Mouse (Mus musculus) hindbrain, embryonic 15.5 days (tissue): ENCODE measurements around the gene St3gal6. TPM values are rescaled to one million over a fixed set of nuclear protein-coding genes. Genes with fewer than 3 reads are reported as not detected.
"Not testable (repeated sequence)": the region's sequence is repeated elsewhere in the genome, so short reads cannot be mapped to it uniquely, and the experiment has no call there.

Source experiments
- ATAC-seq: fragments of 200-750 bp; cut with Nextera tagmentation; 2 replicates; pipeline ENCODE4 v1.8.0; 2017; ENCODE audit warnings: low read depth, moderate number of reproducible peaks, moderate TSS enrichment; ENCODE audit not compliant: low FRiP score
- H3K27ac ChIP-seq: fragments of 300-500 bp; sonication (generic); replicated peaks from 2 replicates; pipeline ENCODE4 v1.5.1; 2015; ENCODE audit warnings: mild to moderate bottlenecking, inconsistent platforms
- H3K27me3 ChIP-seq: fragments of 300-500 bp; sonication (generic); 2 replicates; pipeline ENCODE4 v1.6.1; 2015; ENCODE audit warnings: control low read depth, inconsistent platforms
- H3K36me3 ChIP-seq: fragments of 300-500 bp; sonication (generic); 2 replicates; pipeline ENCODE4 v1.6.1; 2015; ENCODE audit warnings: control low read depth, inconsistent platforms
- H3K4me1 ChIP-seq: fragments of 300-500 bp; sonication (generic); replicated peaks from 2 replicates; pipeline ENCODE4 v1.6.1; 2015; ENCODE audit warnings: control low read depth, inconsistent platforms
- H3K4me2 ChIP-seq: fragments of 300-500 bp; sonication (generic); 2 replicates; pipeline ENCODE4 v1.6.1; 2015; ENCODE audit warnings: moderate library complexity, mild to moderate bottlenecking, inconsistent platforms
- H3K4me3 ChIP-seq: fragments of 300-500 bp; sonication (generic); 2 replicates; pipeline ENCODE4 v1.5.1; 2015; ENCODE audit warnings: mild to moderate bottlenecking, inconsistent platforms
- H3K9ac ChIP-seq: fragments of 300-500 bp; sonication (generic); 2 replicates; pipeline ENCODE4 v1.6.1; 2015; ENCODE audit warnings: inconsistent platforms
- H3K9me3 ChIP-seq: fragments of 300-500 bp; sonication (generic); 2 replicates; pipeline ENCODE4 v1.6.1; 2016; ENCODE audit warnings: control low read depth, inconsistent platforms
- WGBS: fragments of 180-500 bp; shearing (Covaris S2); methylation state at CpG from one replicate; pipeline ENCODE4 v1.1.7; 2015; 5-methylcytosine and 5-hydroxymethylcytosine counted together
- polyA plus RNA-seq: library from polyadenylated mRNA; unstranded; fragments of >200 nt; fragmentation: Nextera tagmentation; extraction: Ambion mirVana; gene quantifications from 2 replicates; pipeline ENCODE4 v1.2.1, GENCODE M21; 2015

Gene St3gal6
- polyA plus RNA-seq, 1 experiment from 2014 or later: 14.2 TPM

DNA sequence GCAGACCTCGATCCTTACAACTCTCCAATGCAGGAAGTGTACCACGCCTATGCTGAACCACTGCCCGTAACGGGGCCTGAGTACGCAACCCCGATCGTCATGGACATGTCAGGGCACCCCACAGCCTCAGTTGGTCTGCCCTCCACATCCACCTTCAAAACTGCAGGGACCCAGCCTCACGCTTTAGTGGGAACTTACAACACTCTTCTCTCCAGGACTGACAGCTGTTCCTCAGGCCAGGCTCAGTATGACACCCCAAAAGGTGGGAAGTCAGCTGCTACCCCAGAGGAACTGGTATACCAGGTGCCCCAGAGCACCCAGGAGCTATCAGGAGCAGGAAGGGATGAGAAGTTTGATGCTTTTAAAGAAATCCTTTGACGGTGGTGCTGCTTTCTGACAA lies 58.6 kb downstream of the St3gal6 start:
- H3K9me3 ChIP-seq: no peaks in the 10 kb centered on the region
- no peaks in the 10 kb centered on the region for H3K4me1 ChIP-seq
- ATAC-seq: no peak
- 95% methylated on average over 9 of the region's 9 CpGs for WGBS
- no peaks in the 10 kb centered on the region for H3K27me3 ChIP-seq
- H3K27ac ChIP-seq: no peak overlapping the region
- H3K4me3 ChIP-seq: no peak overlapping the region
- no peak overlapping the region for H3K9ac ChIP-seq
- no peak overlapping the region for H3K4me2 ChIP-seq
- peaks cover 30% of the 10 kb centered on the region for H3K36me3 ChIP-seq

DNA sequence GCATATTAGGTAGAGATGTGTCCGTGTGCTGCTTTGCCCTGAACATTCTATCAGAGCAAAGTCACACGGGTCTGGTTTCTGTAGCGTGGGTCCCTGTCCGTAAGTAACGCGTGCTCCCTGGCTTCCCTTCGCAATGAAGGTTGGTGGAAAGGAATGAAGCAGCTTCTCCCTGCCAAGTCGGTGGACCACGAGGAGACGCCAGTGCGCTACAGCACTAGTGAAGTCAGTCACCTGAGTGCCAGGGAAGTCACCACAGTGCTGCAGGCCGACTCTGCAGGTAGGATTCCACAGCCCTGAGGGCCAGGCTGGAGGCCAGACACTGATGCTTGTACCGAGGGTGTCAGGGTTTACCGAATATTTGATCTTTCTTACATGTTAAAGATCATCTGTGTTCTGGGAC lies 60.0 kb downstream of the St3gal6 start:
- H3K9ac ChIP-seq: no peak overlapping the region
- no peak overlapping the region for H3K4me2 ChIP-seq
- no peak for ATAC-seq
- H3K4me3 ChIP-seq: no peak overlapping the region
- H3K36me3 ChIP-seq: peaks cover 30% of the 10 kb centered on the region
- H3K4me1 ChIP-seq: no peaks in the 10 kb centered on the region
- H3K27me3 ChIP-seq: no peaks in the 10 kb centered on the region
- no peak overlapping the region for H3K27ac ChIP-seq
- no peaks in the 10 kb centered on the region for H3K9me3 ChIP-seq
- 96% methylated on average over 14 of the region's 14 CpGs for WGBS

DNA sequence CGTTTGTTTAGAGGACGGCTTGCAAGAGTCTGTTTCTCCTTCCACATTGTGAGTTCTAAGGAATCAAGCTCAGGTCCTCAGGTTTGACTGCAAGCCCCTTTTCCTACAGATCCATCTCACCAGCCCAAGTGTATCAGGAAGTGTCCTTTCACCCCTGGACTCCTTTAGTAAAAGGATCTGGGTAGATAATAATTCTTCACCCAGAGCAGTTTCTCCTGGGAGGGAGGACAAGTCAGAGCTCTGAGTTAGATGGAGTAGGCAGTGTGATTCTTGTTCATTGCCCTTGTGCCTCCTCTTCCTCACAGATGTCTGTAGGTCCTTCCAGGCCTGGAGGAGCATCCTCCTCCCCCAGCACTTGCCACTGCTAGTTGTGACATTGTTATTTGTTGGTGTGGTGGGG lies 61.5 kb downstream of the St3gal6 start:
- no peaks in the 10 kb centered on the region for H3K4me1 ChIP-seq
- H3K4me2 ChIP-seq: no peak overlapping the region
- ATAC-seq: no peak
- 94% methylated on average over 2 of the region's 2 CpGs for WGBS
- H3K9ac ChIP-seq: no peak overlapping the region
- H3K27ac ChIP-seq: no peak overlapping the region
- H3K9me3 ChIP-seq: no peaks in the 10 kb centered on the region
- no peaks in the 10 kb centered on the region for H3K27me3 ChIP-seq
- H3K4me3 ChIP-seq: no peak overlapping the region
- H3K36me3 ChIP-seq: peaks cover 29% of the 10 kb centered on the region

DNA sequence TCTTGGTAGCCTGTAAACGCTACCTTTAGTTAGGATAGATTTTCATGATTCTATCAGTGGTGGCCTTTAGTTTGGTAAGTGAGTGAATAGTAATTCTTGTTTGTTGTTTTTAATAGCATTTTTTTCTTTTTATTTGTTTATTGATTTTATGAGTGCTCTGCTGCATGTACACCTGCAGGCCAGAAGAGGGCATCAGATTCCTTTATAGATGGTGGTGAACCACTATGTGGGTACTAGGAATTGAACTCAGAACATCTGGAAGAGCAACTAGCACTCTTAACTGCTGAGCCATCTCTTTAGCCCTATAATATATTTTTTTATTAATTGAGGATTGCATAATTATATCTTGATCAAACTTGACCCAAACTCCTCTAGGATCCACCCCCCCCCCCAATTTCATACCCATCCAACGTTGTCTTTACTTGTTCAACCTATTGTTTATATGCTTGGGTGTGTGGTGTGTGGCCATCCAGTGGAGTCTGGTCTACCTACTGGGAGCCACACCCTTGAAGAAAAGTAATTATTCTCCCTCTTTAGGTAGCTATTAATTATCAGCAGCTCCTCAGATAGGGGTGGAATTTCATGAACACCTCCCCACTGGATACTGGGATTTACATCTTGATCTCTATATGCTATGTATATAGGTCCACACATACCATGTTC lies 62.1 kb downstream of the St3gal6 start:
- Histone ChIP-seq H3K27ac (no peak overlapping the region), H3K4me3 (no peak overlapping the region), H3K27me3 (no peaks in the 10 kb centered on the region), H3K4me2 (no peak overlapping the region), H3K9me3 (no peaks in the 10 kb centered on the region), H3K36me3 (peaks cover 29% of the 10 kb centered on the region; the same call in 1 of the 2 replicates), H3K4me1 (no peaks in the 10 kb centered on the region), H3K9ac (no peak overlapping the region)
- WGBS: 95% methylated on average over 2 of the region's 2 CpGs
- no peak for ATAC-seq

DNA sequence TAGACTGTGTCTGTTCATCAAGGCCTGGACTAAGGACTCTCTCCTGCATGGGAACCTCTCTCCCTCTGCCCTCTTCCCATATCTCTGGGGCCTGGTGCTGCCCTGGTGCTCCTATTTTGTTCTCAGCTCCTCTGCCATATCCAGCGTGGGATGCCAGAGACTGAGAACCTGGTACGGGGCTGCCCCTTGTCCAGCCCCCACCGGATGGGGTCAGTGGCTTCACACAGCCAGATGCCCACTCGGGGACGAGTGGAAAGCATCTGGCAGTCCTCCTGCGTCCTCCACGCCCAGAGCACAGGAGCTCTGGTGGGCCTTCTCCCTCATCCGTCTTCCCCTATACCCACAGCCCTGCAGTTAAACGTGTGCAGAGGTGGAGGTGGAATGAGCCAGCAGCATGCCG lies 63.7 kb downstream of the St3gal6 start:
- H3K9ac ChIP-seq: no peak overlapping the region
- WGBS: 91% methylated on average over 10 of the region's 10 CpGs
- no peaks in the 10 kb centered on the region for H3K27me3 ChIP-seq
- H3K36me3 ChIP-seq: peaks cover 30% of the 10 kb centered on the region; the same call in 1 of the 2 replicates
- no peak overlapping the region for H3K4me3 ChIP-seq
- no peak overlapping the region for H3K4me2 ChIP-seq
- no peaks in the 10 kb centered on the region for H3K9me3 ChIP-seq
- ATAC-seq: no peak
- H3K4me1 ChIP-seq: no peaks in the 10 kb centered on the region
- H3K27ac ChIP-seq: no peak overlapping the region

DNA sequence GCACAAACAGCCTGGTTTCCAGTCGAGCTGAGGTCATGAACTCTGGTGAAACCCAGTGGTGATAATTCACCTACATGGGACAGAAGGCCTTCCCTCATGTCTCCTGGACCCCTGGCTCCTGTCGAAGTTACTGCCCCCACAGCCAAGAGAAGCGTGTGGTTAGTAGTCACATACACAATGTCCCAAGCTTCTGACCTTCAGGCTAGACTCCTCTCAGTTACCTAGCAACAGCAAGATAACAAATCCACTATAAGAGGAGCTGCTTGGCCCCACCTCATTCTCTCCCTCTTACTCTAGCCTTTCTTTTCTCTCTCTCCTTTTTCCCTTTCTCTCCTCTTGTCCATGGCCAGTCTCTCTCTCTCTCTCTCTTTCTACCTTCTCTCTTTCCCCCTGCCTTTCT lies 64.1 kb downstream of the St3gal6 start:
- H3K4me1 ChIP-seq, H3K27ac ChIP-seq, H3K9me3 ChIP-seq, H3K9ac ChIP-seq, ATAC-seq, H3K27me3 ChIP-seq, H3K4me3 ChIP-seq, H3K4me2 ChIP-seq: not testable (repeated sequence)
- peaks cover 26% of the 10 kb centered on the region; the same call in 1 of the 2 replicates for H3K36me3 ChIP-seq
- 48% methylated on average over 3 of the region's 3 CpGs for WGBS

DNA sequence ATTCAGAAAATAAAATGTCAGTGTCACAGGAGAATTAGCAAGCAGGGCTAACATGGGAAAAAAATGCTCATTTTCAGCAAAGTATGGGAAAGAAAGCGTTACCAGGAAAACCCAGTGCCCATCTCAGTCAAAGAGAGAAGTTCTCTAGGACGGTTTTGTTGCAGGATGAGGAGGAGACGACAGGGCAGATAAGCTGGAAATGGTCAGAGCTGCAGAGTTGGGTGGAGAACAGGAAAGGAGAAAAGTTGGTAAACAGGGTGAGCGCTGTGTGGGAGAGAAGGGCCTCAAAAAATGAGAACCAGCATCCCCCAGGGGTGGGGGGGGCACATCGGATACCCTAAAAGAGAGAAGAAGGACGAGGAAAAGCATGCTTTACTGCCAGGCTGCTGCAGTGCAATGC lies 67.1 kb downstream of the St3gal6 start:
- 93% methylated on average over 6 of the region's 6 CpGs for WGBS
- Histone ChIP-seq H3K27me3 (no peaks in the 10 kb centered on the region), H3K36me3 (peaks cover 9% of the 10 kb centered on the region; the same call in 1 of the 2 replicates), H3K4me1 (no peaks in the 10 kb centered on the region), H3K27ac (no peak overlapping the region), H3K9ac (no peak overlapping the region), H3K4me3 (no peak overlapping the region), H3K9me3 (no peaks in the 10 kb centered on the region), H3K4me2 (no peak overlapping the region)
- no peak for ATAC-seq

DNA sequence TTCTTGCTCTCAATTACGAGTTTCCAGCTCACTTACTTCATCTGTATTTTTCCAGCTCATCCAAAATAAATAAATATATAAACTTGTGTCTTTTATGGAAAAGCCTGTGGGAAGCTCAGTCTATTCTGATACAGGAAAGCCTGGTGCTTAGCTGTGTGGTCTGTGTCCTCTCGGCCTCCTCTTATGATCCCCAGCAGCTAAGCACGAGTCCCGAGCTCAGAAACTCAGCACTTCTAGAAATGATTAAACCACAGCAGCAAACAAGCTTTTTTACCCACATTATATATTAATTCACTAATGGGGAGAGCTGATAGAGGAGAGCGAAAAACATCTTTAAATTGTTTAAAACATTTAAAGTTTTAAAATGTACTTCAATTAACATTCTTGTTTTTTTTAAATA lies 67.6 kb downstream of the St3gal6 start:
- H3K27ac ChIP-seq: no peak overlapping the region
- ATAC-seq: no peak
- no peak overlapping the region for H3K9ac ChIP-seq
- H3K36me3 ChIP-seq: peaks cover 11% of the 10 kb centered on the region
- no peak overlapping the region for H3K4me3 ChIP-seq
- no peaks in the 10 kb centered on the region for H3K27me3 ChIP-seq
- H3K4me1 ChIP-seq: no peaks in the 10 kb centered on the region
- H3K4me2 ChIP-seq: no peak overlapping the region
- H3K9me3 ChIP-seq: no peaks in the 10 kb centered on the region
- WGBS: 90% methylated on average over 5 of the region's 5 CpGs

DNA sequence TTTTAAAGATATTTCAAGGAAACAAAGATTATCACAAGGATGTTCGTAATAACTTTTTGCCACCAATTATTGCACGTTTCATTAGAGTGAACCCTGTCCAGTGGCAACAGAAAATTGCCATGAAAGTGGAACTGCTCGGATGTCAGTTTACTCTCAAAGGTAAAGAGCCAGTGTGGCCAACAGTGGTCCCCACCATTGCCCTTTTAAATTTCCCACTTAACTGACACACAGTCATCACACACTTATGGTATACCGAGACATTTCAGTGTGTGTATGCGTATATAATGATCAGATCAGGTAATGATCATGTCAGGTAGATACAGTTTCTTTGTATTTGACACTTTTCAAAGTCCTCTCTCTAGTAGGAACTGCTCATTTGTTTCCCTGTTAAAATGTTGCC lies 68.9 kb downstream of the St3gal6 start:
- Histone ChIP-seq H3K4me1 (no peaks in the 10 kb centered on the region), H3K9me3 (no peaks in the 10 kb centered on the region), H3K4me2 (no peak overlapping the region), H3K27me3 (no peaks in the 10 kb centered on the region), H3K27ac (no peak overlapping the region), H3K4me3 (no peak overlapping the region), H3K9ac (no peak overlapping the region), H3K36me3 (peaks cover 21% of the 10 kb centered on the region)
- 85% methylated on average over 5 of the region's 5 CpGs for WGBS
- ATAC-seq: no peak

DNA sequence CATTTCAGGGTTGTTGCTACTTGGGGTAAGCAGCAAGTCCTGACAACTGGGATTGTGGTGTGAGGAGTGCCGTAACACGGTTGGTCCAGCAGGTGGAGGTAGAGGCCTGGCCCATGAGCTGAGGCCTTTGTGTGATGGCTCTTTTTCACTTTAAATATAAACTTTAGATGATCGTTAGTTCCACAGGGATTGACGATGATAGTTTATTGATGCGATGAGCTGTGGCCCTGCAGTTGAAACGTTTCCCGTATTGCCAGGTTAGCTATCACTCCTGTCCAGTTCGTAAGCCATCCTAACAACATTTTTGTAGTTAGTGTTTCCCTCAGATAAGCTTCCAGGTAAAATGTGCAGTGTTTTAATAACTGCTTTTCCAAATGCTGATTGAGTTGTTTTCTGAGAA lies 69.4 kb downstream of the St3gal6 start:
- Histone ChIP-seq H3K4me2 (no peak overlapping the region), H3K27me3 (no peaks in the 10 kb centered on the region), H3K4me1 (no peaks in the 10 kb centered on the region), H3K9ac (no peak overlapping the region), H3K27ac (no peak overlapping the region), H3K36me3 (peaks cover 21% of the 10 kb centered on the region), H3K4me3 (no peak overlapping the region), H3K9me3 (no peaks in the 10 kb centered on the region)
- ATAC-seq: 0 out of 2 replicates have a peak, but pooled peaks have one; percentile 73
- WGBS: 72% methylated on average over 8 of the region's 8 CpGs

DNA sequence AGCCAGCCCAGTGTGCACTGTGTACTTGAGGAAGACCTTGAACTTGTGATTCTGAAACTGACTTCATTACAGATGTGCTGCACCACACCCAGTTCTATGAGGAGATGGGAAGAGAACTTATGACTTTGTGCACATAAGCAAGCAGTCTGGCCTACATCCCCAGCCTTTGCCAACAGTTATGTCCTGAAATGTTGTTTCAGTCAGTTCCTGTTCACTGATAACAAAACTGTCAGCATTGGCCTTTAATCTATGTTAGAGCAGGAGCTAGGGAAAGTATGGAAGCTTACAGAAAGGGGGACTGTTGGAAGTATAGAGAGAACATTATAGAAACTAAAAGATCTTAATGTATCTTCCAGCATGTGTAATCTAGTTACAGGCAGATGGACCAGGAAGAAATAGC lies 70.2 kb downstream of the St3gal6 start:
- H3K27me3 ChIP-seq: no peaks in the 10 kb centered on the region
- H3K4me1 ChIP-seq: no peaks in the 10 kb centered on the region
- no peak overlapping the region for H3K27ac ChIP-seq
- no peak for ATAC-seq
- no peak overlapping the region for H3K4me2 ChIP-seq
- H3K36me3 ChIP-seq: peaks cover 21% of the 10 kb centered on the region
- no peak overlapping the region for H3K4me3 ChIP-seq
- no peaks in the 10 kb centered on the region for H3K9me3 ChIP-seq
- H3K9ac ChIP-seq: no peak overlapping the region

DNA sequence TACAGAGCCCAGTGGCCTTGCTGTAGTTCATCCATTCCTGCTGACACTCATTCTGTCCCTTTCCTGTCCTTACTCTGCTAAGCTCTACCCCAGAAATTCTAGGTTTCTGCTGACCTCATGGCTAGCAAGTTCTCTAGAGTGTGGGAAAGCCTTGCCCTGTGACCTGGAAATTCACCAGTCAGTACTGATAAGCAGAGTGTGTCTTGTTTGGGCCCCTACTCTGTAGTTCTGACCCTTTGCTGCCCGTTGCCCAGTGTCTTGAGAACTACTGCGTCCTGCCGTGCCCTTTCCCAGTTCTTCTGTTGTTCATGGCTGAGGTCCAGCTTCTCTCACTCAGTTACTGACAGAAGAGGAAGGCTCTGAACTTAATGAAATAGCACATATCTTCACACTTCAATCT lies 70.9 kb downstream of the St3gal6 start:
- no peaks in the 10 kb centered on the region for H3K27me3 ChIP-seq
- WGBS: 89% methylated on average over 3 of the region's 3 CpGs
- no peaks in the 10 kb centered on the region for H3K4me1 ChIP-seq
- no peak for ATAC-seq
- no peak overlapping the region for H3K4me3 ChIP-seq
- H3K27ac ChIP-seq: no peak overlapping the region
- H3K9me3 ChIP-seq: no peaks in the 10 kb centered on the region
- H3K36me3 ChIP-seq: peaks cover 21% of the 10 kb centered on the region
- no peak overlapping the region for H3K9ac ChIP-seq
- no peak overlapping the region for H3K4me2 ChIP-seq

DNA sequence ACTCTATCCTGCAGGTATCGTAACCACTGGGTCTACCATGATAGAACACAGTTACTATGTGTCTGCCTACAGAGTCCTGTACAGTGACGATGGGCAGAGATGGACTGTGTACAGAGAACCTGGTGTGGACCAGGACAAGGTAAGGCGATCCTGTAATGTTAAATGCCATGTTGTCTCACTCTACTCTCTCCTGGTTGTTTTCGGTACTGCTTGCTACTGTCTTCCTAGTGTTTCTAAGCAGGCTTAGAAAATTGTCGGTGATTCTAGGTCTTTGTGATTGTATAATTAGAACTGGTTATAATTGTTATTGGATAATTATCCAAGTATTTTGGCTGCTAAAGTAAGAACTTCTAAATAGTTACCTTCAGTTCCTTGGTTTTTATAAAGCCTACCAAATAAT lies 72.4 kb downstream of the St3gal6 start:
- H3K4me1 ChIP-seq: no peaks in the 10 kb centered on the region
- no peak overlapping the region for H3K4me3 ChIP-seq
- no peaks in the 10 kb centered on the region for H3K9me3 ChIP-seq
- no peak overlapping the region for H3K27ac ChIP-seq
- 97% methylated on average over 5 of the region's 5 CpGs for WGBS
- ATAC-seq: no peak
- no peak overlapping the region for H3K9ac ChIP-seq
- no peak overlapping the region for H3K4me2 ChIP-seq
- H3K27me3 ChIP-seq: no peaks in the 10 kb centered on the region
- peaks cover 16% of the 10 kb centered on the region for H3K36me3 ChIP-seq
